Mouse (Mus musculus) stomach, embryonic 16.5 days (tissue): ENCODE measurements around the gene Olfr481. TPM values are rescaled to one million over a fixed set of nuclear protein-coding genes. Genes with fewer than 3 reads are reported as not detected.

ENCODE experiments used
- ATAC-seq: fragments of 200-750 bp; cut with Nextera tagmentation; 2 replicates; pipeline ENCODE4 v1.8.0; 2017; ENCODE audit warnings: moderate number of reproducible peaks, moderate TSS enrichment; ENCODE audit not compliant: insufficient read depth, low FRiP score
- H3K27ac ChIP-seq: fragments of 300-500 bp; sonication (generic); 2 replicates; pipeline ENCODE4 v1.5.1; 2014; ENCODE audit warnings: low read length
- H3K27me3 ChIP-seq: fragments of 300-500 bp; sonication (generic); 2 replicates; pipeline ENCODE4 v1.6.1; 2014; ENCODE audit warnings: low read length, control low read depth, mixed read lengths; ENCODE audit not compliant: control insufficient read depth, insufficient read depth
- H3K36me3 ChIP-seq: fragments of 300-500 bp; sonication (generic); 2 replicates; pipeline ENCODE4 v1.6.1; 2014; ENCODE audit warnings: low read length; ENCODE audit not compliant: control insufficient read depth, insufficient read depth
- H3K4me1 ChIP-seq: fragments of 300-500 bp; sonication (generic); 2 replicates; pipeline ENCODE4 v1.6.1; 2014; ENCODE audit warnings: low read length, control low read depth, mixed read lengths; ENCODE audit not compliant: control insufficient read depth, insufficient read depth
- H3K4me2 ChIP-seq: fragments of 300-500 bp; sonication (generic); 2 replicates; pipeline ENCODE4 v1.6.1; 2014; ENCODE audit warnings: low read depth, low read length, mixed read lengths
- H3K4me3 ChIP-seq: fragments of 300-500 bp; sonication (generic); replicated peaks from 2 replicates; pipeline ENCODE4 v1.5.1; 2014; ENCODE audit warnings: mild to moderate bottlenecking, low read length
- H3K9ac ChIP-seq: fragments of 300-500 bp; sonication (generic); 2 replicates; pipeline ENCODE4 v1.6.1; 2014; ENCODE audit warnings: low read length
- H3K9me3 ChIP-seq: fragments of 300-500 bp; sonication (generic); replicated peaks from 2 replicates; pipeline ENCODE4 v1.6.1; 2016; ENCODE audit warnings: low read length, control low read depth; ENCODE audit not compliant: control insufficient read depth
- WGBS: fragments of 180-500 bp; shearing (Covaris S2); extraction: QIAGEN DNeasy Blood & Tissue Kit; methylation state at CpG from one replicate; pipeline ENCODE4 v1.1.7; 2014; 5-methylcytosine and 5-hydroxymethylcytosine counted together
- polyA plus RNA-seq: library from polyadenylated mRNA; unstranded; fragments of >200 nt; fragmentation: Nextera tagmentation; extraction: Ambion mirVana; gene quantifications from 2 replicates; pipeline ENCODE4 v1.2.1, GENCODE M21; 2015

Olfr481 gene
- not detected in 2 replicates for polyA plus RNA-seq

- H3K4me3 ChIP-seq, result no peak within 1 kb of the TSS
- ATAC-seq, result no peak
- H3K4me1 ChIP-seq, result no peaks in the 10 kb centered on the region
- no peak within 1 kb of the TSS for H3K27ac ChIP-seq
- H3K9me3 ChIP-seq, result no peaks in the 10 kb centered on the region
- no peaks in the 10 kb centered on the region for H3K36me3 ChIP-seq
- H3K27me3 ChIP-seq, result no peaks in the 10 kb centered on the region
- H3K9ac ChIP-seq, result no peak within 1 kb of the TSS
- no peak within 1 kb of the TSS for H3K4me2 ChIP-seq
Observed at GRCm38 (mm10) chr7:108079555-108079954, at the start of gene Olfr481. Olfr481 (plus strand) TSS chr7:108079855.

GRCm38 (mm10) chr7:108033889-108034288 is 45.8 kb upstream of the Olfr481 start, which contains the start of gene Olfr478:
Olfr478 (minus strand) TSS chr7:108033989.
- no peak within 1 kb of the TSS for H3K4me2 ChIP-seq
- no peaks in the 10 kb centered on the region for H3K9me3 ChIP-seq
- ATAC-seq, result no peak
- H3K36me3 ChIP-seq, result no peaks in the 10 kb centered on the region
- H3K27me3 ChIP-seq, result no peaks in the 10 kb centered on the region
- no peak within 1 kb of the TSS for H3K9ac ChIP-seq
- no peaks in the 10 kb centered on the region for H3K4me1 ChIP-seq
- no peak within 1 kb of the TSS for H3K27ac ChIP-seq
- H3K4me3 ChIP-seq, result no peak within 1 kb of the TSS
- 78% methylated on average over 3 of the region's 3 CpGs for WGBS

GRCm38 (mm10) chr7:108050393-108050792 is 29.3 kb upstream of the Olfr481 start, which contains the start of gene Olfr479:
Olfr479 (plus strand) TSS chr7:108050693.
- Histone ChIP-seq H3K4me2 (no peak within 1 kb of the TSS), H3K9ac (no peak within 1 kb of the TSS), H3K36me3 (no peaks in the 10 kb centered on the region), H3K4me1 (no peaks in the 10 kb centered on the region), H3K4me3 (no peak within 1 kb of the TSS), H3K27me3 (no peaks in the 10 kb centered on the region), H3K9me3 (no peaks in the 10 kb centered on the region), H3K27ac (no peak within 1 kb of the TSS)
- 89% methylated on average over 2 of the region's 2 CpGs for WGBS
- ATAC-seq, result no peak

- H3K9me3 ChIP-seq, result no peaks in the 10 kb centered on the region
Observed at GRCm38 (mm10) chr7:108067246-108067645, 12.4 kb upstream of the Olfr481 start, which contains the start of gene Olfr480. Olfr480 (minus strand) TSS chr7:108067346.

GRCm38 (mm10) chr7:108097486-108097885 is 17.8 kb downstream of the Olfr481 start, which contains the start of gene Olfr482:
Olfr482 (minus strand) TSS chr7:108097586.
- Histone ChIP-seq H3K4me3 (no peak within 1 kb of the TSS), H3K9ac (no peak within 1 kb of the TSS), H3K27me3 (no peaks in the 10 kb centered on the region), H3K4me2 (no peak within 1 kb of the TSS), H3K9me3 (no peaks in the 10 kb centered on the region), H3K27ac (no peak within 1 kb of the TSS), H3K4me1 (no peaks in the 10 kb centered on the region), H3K36me3 (no peaks in the 10 kb centered on the region)
- WGBS, result 60% methylated on average over 1 of the region's 1 CpGs
- ATAC-seq, result no peak

More at GRCm38 (mm10) chr7:108067246-108067645, 12.4 kb upstream of the Olfr481 start, which contains the start of gene Olfr480:
- H3K4me2 ChIP-seq, result no peak within 1 kb of the TSS
- H3K4me3 ChIP-seq, result no peak within 1 kb of the TSS
- no peak for ATAC-seq
- H3K36me3 ChIP-seq, result no peaks in the 10 kb centered on the region
- no peaks in the 10 kb centered on the region for H3K4me1 ChIP-seq
- 69% methylated on average over 1 of the region's 1 CpGs for WGBS
- no peaks in the 10 kb centered on the region for H3K27me3 ChIP-seq
- H3K9ac ChIP-seq, result no peak within 1 kb of the TSS
- H3K27ac ChIP-seq, result no peak within 1 kb of the TSS

GRCm38 (mm10) chr7:108100549-108100948 is 20.9 kb downstream of the Olfr481 start, which contains the start of gene Olfr483:
Olfr483 (plus strand) TSS chr7:108100849.
- Histone ChIP-seq H3K4me1 (no peaks in the 10 kb centered on the region), H3K4me2 (no peak within 1 kb of the TSS), H3K36me3 (no peaks in the 10 kb centered on the region), H3K27ac (no peak within 1 kb of the TSS), H3K9ac (no peak within 1 kb of the TSS), H3K4me3 (no peak within 1 kb of the TSS), H3K9me3 (no peaks in the 10 kb centered on the region), H3K27me3 (no peaks in the 10 kb centered on the region)
- ATAC-seq, result no peak
- 73% methylated on average over 1 of the region's 1 CpGs for WGBS

GRCm38 (mm10) chr7:108120681-108121080 is 41.0 kb downstream of the Olfr481 start:
- Histone ChIP-seq H3K4me2 (no peak overlapping the region), H3K36me3 (no peaks in the 10 kb centered on the region), H3K9ac (no peak overlapping the region), H3K9me3 (no peaks in the 10 kb centered on the region), H3K4me1 (no peaks in the 10 kb centered on the region), H3K27me3 (no peaks in the 10 kb centered on the region), H3K27ac (no peak overlapping the region), H3K4me3 (no peak overlapping the region)
- WGBS, result 13% methylated on average over 1 of the region's 1 CpGs
- no peak for ATAC-seq

GRCm38 (mm10) chr7:108121416-108121815 is 41.8 kb downstream of the Olfr481 start:
- H3K9ac ChIP-seq, result no peak overlapping the region
- no peaks in the 10 kb centered on the region for H3K4me1 ChIP-seq
- no peak overlapping the region for H3K4me3 ChIP-seq
- H3K27ac ChIP-seq, result no peak overlapping the region
- no peaks in the 10 kb centered on the region for H3K9me3 ChIP-seq
- no peak for ATAC-seq
- WGBS, result 61% methylated on average over 1 of the region's 1 CpGs
- no peak overlapping the region for H3K4me2 ChIP-seq
- H3K36me3 ChIP-seq, result no peaks in the 10 kb centered on the region
- no peaks in the 10 kb centered on the region for H3K27me3 ChIP-seq

- H3K4me3 ChIP-seq, result no peak within 1 kb of the TSS
- H3K4me1 ChIP-seq, result no peaks in the 10 kb centered on the region
- H3K4me2 ChIP-seq, result no peak within 1 kb of the TSS
- H3K27ac ChIP-seq, result no peak within 1 kb of the TSS
- no peaks in the 10 kb centered on the region for H3K27me3 ChIP-seq
- no peak within 1 kb of the TSS for H3K9ac ChIP-seq
- no peak for ATAC-seq
- H3K36me3 ChIP-seq, result no peaks in the 10 kb centered on the region
- 0 out of 2 replicates have a peak, but pooled peaks cover under 1% of the 10 kb centered on the region for H3K9me3 ChIP-seq
Observed at GRCm38 (mm10) chr7:108127349-108127748, 47.7 kb downstream of the Olfr481 start, which contains the start of gene Olfr484. Olfr484 (minus strand) TSS chr7:108127449.
